Mouse (Mus musculus) megakaryocyte, embryonic 14.5 days (primary cell): ENCODE measurements at regions not wholly inside any gene's neighbourhood (a gene's known extent, or its start where the extent isn't known, plus 50 kb on each side); places are given as distances from the start of the nearest gene placed in this dataset.

Experiments used
- H3K27me3 ChIP-seq: replicated peaks from 2 replicates; pipeline ENCODE3; 2012; ENCODE audit warnings: inconsistent platforms
- H3K36me3 ChIP-seq: replicated peaks from 2 replicates; pipeline ENCODE3; 2012; ENCODE audit warnings: low read length, inconsistent platforms, mixed read lengths
- H3K4me1 ChIP-seq: 2 replicates; pipeline ENCODE4 v1.6.1; 2012; ENCODE audit warnings: inconsistent platforms
- H3K4me3 ChIP-seq: replicated peaks from 2 replicates; pipeline ENCODE3; 2012; ENCODE audit warnings: moderate library complexity, mild to moderate bottlenecking, inconsistent platforms
- H3K9me3 ChIP-seq: 2 replicates; pipeline ENCODE4 v1.6.1; 2012; ENCODE audit warnings: inconsistent platforms
- FLI1 ChIP-seq: IDR thresholded peaks from 2 replicates; pipeline ENCODE4 v1.6.1; 2012; ENCODE audit warnings: low read length, inconsistent platforms, mixed read lengths
- GATA1 ChIP-seq: IDR thresholded peaks from 3 replicates; pipeline ENCODE4 v1.6.1; 2012; ENCODE audit warnings: mixed read lengths, low read length, inconsistent platforms, borderline replicate concordance

GRCm38 (mm10) chr2:178727930-178728793 lies 297.8 kb downstream of the Cdh26 start:
- Histone ChIP-seq H3K36me3 (no peaks in the 10 kb centered on the region), H3K9me3 (peaks cover 8% of the 10 kb centered on the region)

DNA sequence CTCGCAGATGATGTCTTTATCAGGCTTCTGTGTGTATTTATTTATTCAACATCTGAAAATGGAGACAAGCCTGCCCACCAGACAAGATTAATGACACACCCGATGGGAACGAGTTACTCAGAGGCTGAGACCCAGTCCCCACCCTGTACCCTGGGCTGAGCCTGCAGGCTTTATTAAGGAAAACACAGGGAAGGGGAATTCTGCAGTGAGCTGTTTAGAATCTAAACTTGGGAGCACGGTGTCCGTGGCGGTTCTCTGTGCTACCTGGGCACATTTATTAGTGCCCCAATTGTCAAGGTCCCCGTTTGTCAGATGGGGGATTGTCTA lies 298.4 kb downstream of the Cdh26 start:
- H3K27me3 ChIP-seq: peaks cover 4% of the 10 kb centered on the region
- no peaks in the 10 kb centered on the region for H3K36me3 ChIP-seq
- H3K4me3 ChIP-seq: no peak overlapping the region
- TF ChIP-seq FLI1: no peak
- no peak for TF ChIP-seq GATA1
- H3K4me1 ChIP-seq: no peaks in the 10 kb centered on the region
- H3K9me3 ChIP-seq: peaks cover 9% of the 10 kb centered on the region

More at GRCm38 (mm10) chr2:178727930-178728793, 297.8 kb downstream of the Cdh26 start:
- Histone ChIP-seq H3K27me3 (peaks cover 4% of the 10 kb centered on the region), H3K4me1 (no peaks in the 10 kb centered on the region), H3K4me3 (no peak overlapping the region)
- TF ChIP-seq FLI1 (no peak), GATA1 (no peak)

GRCm38 (mm10) chr2:178735099-178735498 lies 304.8 kb downstream of the Cdh26 start:
- TF ChIP-seq FLI1 (no peak), GATA1 (no peak)
- Histone ChIP-seq H3K4me1 (no peaks in the 10 kb centered on the region), H3K9me3 (peaks cover 18% of the 10 kb centered on the region), H3K36me3 (no peaks in the 10 kb centered on the region), H3K27me3 (no peaks in the 10 kb centered on the region), H3K4me3 (no peak overlapping the region)

DNA sequence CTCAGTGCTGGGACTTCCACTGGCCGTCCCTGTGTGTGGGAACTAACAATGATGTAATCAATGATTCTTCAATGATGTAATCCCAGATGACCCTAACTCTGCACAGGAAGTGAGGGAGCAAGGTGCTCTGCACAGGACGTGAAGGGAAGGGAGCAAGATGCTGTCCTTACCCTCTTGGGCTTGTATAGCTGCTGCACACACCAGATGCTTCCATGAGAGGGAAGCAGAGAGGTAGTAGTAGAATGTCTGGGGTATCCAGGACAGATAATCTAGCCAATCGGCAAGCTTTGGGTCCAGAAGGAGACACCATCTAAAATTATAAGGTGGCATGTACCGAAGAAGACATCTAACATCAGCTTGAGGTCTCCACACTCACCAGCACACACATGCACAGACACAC lies 314.3 kb downstream of the Cdh26 start:
- TF ChIP-seq GATA1 (no peak), FLI1 (no peak)
- Histone ChIP-seq H3K4me1 (no peaks in the 10 kb centered on the region), H3K4me3 (no peak overlapping the region), H3K36me3 (no peaks in the 10 kb centered on the region), H3K9me3 (peaks cover 14% of the 10 kb centered on the region; the same call in 1 of the 2 replicates), H3K27me3 (no peaks in the 10 kb centered on the region)

DNA sequence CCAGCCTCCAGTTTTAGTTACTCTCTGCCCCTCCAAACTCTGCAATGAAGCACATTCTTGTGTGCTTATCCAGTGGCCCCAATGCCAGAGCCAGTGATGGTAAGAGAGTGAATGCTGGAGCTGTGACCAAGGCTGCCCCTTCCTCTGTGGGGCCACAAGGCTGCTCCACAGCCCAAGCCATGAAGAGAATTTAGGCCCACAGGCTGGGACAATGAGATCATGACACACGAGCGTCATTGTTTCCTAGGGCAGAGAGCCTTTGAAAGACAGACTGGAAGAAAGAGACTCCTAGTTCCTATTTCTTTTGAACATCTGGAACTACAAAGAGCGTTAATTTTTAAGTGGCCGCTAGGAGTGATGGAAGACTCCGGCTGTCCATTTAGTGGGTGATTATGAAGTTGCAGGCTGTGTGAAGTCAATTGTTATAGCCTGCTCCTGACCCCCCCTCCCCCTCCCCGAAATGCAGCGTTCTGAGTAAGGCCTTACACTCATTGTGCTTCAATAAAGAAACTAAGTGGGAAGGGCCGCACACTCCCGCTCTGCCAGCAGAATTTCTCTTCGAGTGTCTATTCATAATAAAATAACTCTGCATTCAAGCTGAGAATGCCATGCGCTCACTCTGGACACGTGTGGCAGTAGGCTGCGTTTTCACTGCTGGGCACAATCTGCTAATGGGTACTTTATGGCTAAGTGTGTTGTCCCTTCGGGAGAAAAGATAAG lies 315.1 kb downstream of the Cdh26 start:
- peaks cover 11% of the 10 kb centered on the region; the same call in 1 of the 2 replicates for H3K9me3 ChIP-seq
- no peaks in the 10 kb centered on the region for H3K36me3 ChIP-seq
- H3K4me3 ChIP-seq: no peak overlapping the region
- no peaks in the 10 kb centered on the region for H3K4me1 ChIP-seq
- no peaks in the 10 kb centered on the region for H3K27me3 ChIP-seq
- TF ChIP-seq GATA1: no peak
- no peak for TF ChIP-seq FLI1

DNA sequence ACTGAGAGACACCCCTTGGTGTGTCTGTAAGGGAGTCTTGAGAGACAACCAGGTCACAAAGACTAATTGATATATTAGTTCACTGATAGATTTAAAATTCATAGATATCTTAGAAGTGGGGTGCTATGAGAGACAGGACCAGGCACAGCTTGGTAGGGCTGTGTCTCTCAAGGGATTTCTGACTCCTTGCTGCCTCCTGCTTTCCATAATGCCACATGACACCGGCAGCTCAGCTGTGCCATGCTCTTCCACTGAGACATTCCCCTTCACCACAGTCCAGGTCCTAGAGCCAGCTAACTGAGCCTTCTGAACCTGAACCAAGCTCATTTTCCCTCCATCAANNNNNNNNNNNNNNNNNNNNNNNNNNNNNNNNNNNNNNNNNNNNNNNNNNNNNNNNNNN lies 320.9 kb downstream of the Cdh26 start:
- no peak overlapping the region for H3K4me3 ChIP-seq
- no peaks in the 10 kb centered on the region for H3K9me3 ChIP-seq
- no peaks in the 10 kb centered on the region for H3K36me3 ChIP-seq
- no peaks in the 10 kb centered on the region for H3K4me1 ChIP-seq
- no peaks in the 10 kb centered on the region for H3K27me3 ChIP-seq
- TF ChIP-seq GATA1 (no peak), FLI1 (no peak)

GRCm38 (mm10) chr2:178758366-178758765 lies 328.0 kb downstream of the Cdh26 start:
- H3K9me3 ChIP-seq: no peaks in the 10 kb centered on the region

DNA sequence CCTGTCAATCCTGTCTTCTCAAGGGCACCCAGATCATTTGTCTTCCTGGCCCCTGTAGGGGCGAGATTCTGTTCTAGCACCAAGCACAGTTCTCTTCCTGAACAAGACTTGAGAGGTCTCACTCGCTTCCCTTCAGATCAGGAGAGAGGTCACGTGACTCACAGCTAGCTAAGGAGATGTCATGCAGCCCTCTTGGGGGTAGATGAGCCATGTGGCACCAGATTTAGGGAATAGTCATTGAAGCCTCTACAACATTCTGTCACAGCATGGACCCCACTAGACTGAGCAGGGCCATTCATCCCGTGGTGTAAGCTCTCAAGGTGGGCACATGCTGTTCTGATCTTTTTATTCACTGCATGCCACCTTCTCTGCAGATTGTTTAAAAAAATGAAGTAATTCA lies 338.2 kb downstream of the Cdh26 start:
- Histone ChIP-seq H3K9me3 (peaks cover 18% of the 10 kb centered on the region), H3K36me3 (no peaks in the 10 kb centered on the region), H3K4me3 (no peak overlapping the region), H3K4me1 (no peaks in the 10 kb centered on the region), H3K27me3 (no peaks in the 10 kb centered on the region)
- no peak for TF ChIP-seq FLI1
- no peak for TF ChIP-seq GATA1

More at GRCm38 (mm10) chr2:178758366-178758765, 328.0 kb downstream of the Cdh26 start:
- no peaks in the 10 kb centered on the region for H3K27me3 ChIP-seq
- H3K36me3 ChIP-seq: no peaks in the 10 kb centered on the region
- H3K4me3 ChIP-seq: no peak overlapping the region
- no peak for TF ChIP-seq GATA1
- no peak for TF ChIP-seq FLI1
- no peaks in the 10 kb centered on the region for H3K4me1 ChIP-seq

GRCm38 (mm10) chr2:178769001-178769400 lies 338.7 kb downstream of the Cdh26 start:
- no peaks in the 10 kb centered on the region for H3K4me1 ChIP-seq
- H3K4me3 ChIP-seq: peak overlapping the region; percentile 28
- H3K27me3 ChIP-seq: no peaks in the 10 kb centered on the region
- TF ChIP-seq FLI1 (no peak), GATA1 (no peak)
- peaks cover 18% of the 10 kb centered on the region for H3K9me3 ChIP-seq
- no peaks in the 10 kb centered on the region for H3K36me3 ChIP-seq

- peaks cover 11% of the 10 kb centered on the region; the same call in 1 of the 2 replicates for H3K9me3 ChIP-seq
- H3K4me1 ChIP-seq: no peaks in the 10 kb centered on the region
- H3K27me3 ChIP-seq: no peaks in the 10 kb centered on the region
- no peak overlapping the region for H3K4me3 ChIP-seq
- H3K36me3 ChIP-seq: no peaks in the 10 kb centered on the region
- TF ChIP-seq FLI1 (no peak), GATA1 (no peak)
Measured at GRCm38 (mm10) chr2:178771435-178771834, 341.1 kb downstream of the Cdh26 start.
